Mouse (Mus musculus) layer of hippocampus, adult 11-12 months (tissue): ENCODE measurements at regions not wholly inside any gene's neighbourhood (a gene's known extent, or its start where the extent isn't known, plus 50 kb on each side); places are given as distances from the start of the nearest gene placed in this dataset.

ENCODE experiments used
- DNase-seq: peaks from one replicate; pipeline ENCODE4 v3.0.0; 2022; ENCODE audit warnings: low spot score

DNA sequence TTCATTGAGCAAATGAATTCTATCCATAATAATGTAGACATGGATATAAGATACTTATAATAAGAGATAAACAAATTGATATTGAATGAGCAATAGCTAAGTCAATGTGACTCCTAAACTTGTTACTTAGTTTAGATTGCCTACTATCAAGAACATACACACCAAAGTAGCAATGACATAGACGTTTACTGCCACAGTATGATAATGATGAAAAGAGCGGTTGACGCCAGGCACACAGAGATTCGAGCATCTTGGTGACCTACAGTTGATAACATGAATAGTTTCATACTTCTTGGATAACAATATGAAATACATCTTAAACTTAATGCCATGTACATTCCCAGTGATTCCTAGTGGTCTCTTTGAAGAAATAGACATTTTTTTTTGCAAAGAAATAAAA, 55.9 kb upstream of the Tbc1d2b start:
- DNase-seq, result no peak
